Mouse (Mus musculus) CD4-positive naive resting alpha-beta T cell, adult 57 days (primary cell): ENCODE results near the gene Pln. TPM values are rescaled to one million over a fixed set of nuclear protein-coding genes. Genes with fewer than 3 reads are reported as not detected.

Source experiments
- total RNA-seq: library from RNA; stranded (reverse); gene quantifications from one replicate; pipeline ENCODE4 v1.2.4, GENCODE M21; 2023

Pln gene
- total RNA-seq: not detected

DNA sequence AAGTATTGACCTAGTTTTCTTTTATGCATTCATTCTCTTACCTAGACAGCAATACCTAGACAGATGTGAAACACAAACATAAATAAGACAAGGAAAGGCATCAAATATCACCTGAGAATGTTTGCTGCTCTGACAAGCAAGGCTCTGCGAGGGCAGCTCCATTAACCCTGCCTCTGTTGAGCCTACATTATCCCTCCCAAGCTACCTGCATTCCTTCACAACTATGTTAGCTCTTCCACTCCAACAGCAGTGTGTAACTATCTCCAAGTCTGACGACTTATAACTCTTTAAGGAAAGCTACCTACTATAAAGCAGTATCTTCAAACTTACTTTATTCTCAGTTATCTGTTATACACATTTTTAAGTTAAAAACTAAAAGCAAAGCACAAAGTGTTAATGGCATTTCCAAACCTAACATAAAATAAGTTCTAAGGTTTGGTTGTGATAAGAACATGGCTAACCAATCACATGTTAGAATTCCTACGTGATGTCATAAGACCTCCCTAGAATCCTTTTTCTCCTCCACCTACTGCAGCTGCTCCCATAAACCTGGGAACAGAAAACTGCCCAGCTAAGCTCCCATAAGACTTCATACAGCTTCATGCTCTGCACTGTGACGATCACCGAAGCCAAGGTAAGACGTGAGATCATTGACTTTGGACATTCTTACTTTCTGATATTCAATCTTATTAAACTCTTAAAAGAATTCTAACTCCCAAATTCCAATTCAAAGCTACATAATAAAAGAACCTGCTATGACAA is at the start of gene Pln:
Pln (plus strand) TSS at position 506 of the 762 bp plus-strand sequence.

DNA sequence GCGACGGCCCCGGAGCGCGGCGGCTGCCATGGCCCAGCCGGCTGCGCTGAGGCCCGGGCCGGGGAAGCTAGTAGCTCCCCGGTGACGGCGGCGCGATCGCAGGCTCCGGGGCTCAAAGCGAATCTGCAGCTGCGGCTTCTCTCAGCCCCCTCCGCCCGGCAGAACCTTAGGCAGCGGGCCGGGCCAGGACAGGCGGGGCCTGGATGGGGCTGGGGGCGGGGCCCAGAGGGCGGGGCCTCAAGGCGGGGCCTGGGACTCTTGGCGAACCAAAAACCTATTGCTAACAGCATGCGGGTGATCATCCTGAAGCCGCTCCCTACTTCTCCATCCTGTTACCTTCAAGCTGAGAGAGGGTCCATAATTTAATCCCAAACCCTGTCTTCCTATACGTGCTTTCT is 42.2 kb downstream of the Pln start, which contains the start of gene Cep85l:
Cep85l (minus strand) TSS at position 239 of the 398 bp plus-strand sequence.

Other genes starting within 250 kb of the Pln start
- 22.0 TPM for gene Cep85l, start 42.3 kb downstream of the Pln start, total RNA-seq